Mouse (Mus musculus): Measurements from ENCODE around the gene Rflna. TPM values are rescaled to one million over a fixed set of nuclear protein-coding genes. Genes with fewer than 3 reads are reported as not detected.

The Rflna gene
- polyA plus RNA-seq, 1 experiment, result 4.5 TPM

- Histone ChIP-seq H3K36me3 (ENCODE audit: control insufficient read depth, insufficient read depth, low read length) (no peaks in the 10 kb centered on the region), H3K27ac (ENCODE audit: control insufficient read depth, insufficient read depth, low read length) (no peak overlapping the region), H3K4me3 (ENCODE audit: control insufficient read depth, insufficient read depth, low read length) (no peak overlapping the region), H3K27me3 (ENCODE audit: control insufficient read depth, insufficient read depth, low read length) (no peaks in the 10 kb centered on the region), H3K4me1 (replicated peaks; ENCODE audit: control insufficient read depth, insufficient read depth, low read length) (no peaks in the 10 kb centered on the region)
- 98% methylated on average over 5 of the region's 5 CpGs for WGBS
- no peak for DNase-seq
- TF ChIP-seq POLR2A (IDR thresholded peaks at IDR 0.05; ENCODE audit: control insufficient read depth, extremely low read depth, insufficient read depth, low read length, poor library complexity) (no peak), CTCF (IDR thresholded peaks at IDR 0.05; ENCODE audit: borderline replicate concordance, control insufficient read depth, extremely low read depth, insufficient read depth, low read length, poor library complexity) (no peak)
Observed at GRCm38 (mm10) chr5:124986656-124987055, 16.4 kb upstream of the Rflna start.

DNA sequence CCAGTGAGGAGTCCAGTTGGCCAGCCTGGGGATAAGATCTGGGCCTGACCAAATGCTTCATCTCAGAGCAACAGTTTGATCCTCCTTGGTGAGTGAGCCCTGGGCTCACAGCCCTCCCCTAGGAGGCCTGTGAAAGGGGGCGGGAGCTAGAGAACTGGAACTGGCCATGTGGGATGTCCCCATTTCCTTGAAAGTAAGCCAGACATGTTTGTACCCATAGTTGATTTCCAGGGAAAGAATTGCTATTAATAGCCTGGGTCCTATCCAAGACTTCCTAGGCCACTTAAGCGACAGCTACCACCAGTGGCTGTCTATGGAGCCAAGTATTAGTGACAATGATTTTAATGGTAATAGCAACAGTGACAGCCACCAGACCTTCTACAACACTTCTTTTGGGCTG lies 13.3 kb upstream of the Rflna start:
- TF ChIP-seq POLR2A (IDR thresholded peaks at IDR 0.05; ENCODE audit: control insufficient read depth, extremely low read depth, insufficient read depth, low read length, poor library complexity), result no peak
- no peak for TF ChIP-seq CTCF (IDR thresholded peaks at IDR 0.05; ENCODE audit: borderline replicate concordance, control insufficient read depth, extremely low read depth, insufficient read depth, low read length, poor library complexity)
- no peaks in the 10 kb centered on the region for H3K36me3 ChIP-seq (ENCODE audit: control insufficient read depth, insufficient read depth, low read length)
- WGBS, result 98% methylated on average over 2 of the region's 2 CpGs
- H3K4me3 ChIP-seq (ENCODE audit: control insufficient read depth, insufficient read depth, low read length), result no peak overlapping the region
- H3K4me1 ChIP-seq (replicated peaks; ENCODE audit: control insufficient read depth, insufficient read depth, low read length), result 0 out of 2 replicates have a peak, but pooled peaks cover 3% of the 10 kb centered on the region
- no peaks in the 10 kb centered on the region for H3K27me3 ChIP-seq (ENCODE audit: control insufficient read depth, insufficient read depth, low read length)
- no peak overlapping the region for H3K27ac ChIP-seq (ENCODE audit: control insufficient read depth, insufficient read depth, low read length)
- no peak for DNase-seq

- TF ChIP-seq CTCF (IDR thresholded peaks at IDR 0.05; ENCODE audit: borderline replicate concordance, control insufficient read depth, extremely low read depth, insufficient read depth, low read length, poor library complexity) (no peak), POLR2A (IDR thresholded peaks at IDR 0.05; ENCODE audit: control insufficient read depth, extremely low read depth, insufficient read depth, low read length, poor library complexity) (no peak)
- 92% methylated on average over 8 of the region's 8 CpGs for WGBS
- Histone ChIP-seq H3K4me1 (replicated peaks; ENCODE audit: control insufficient read depth, insufficient read depth, low read length) (peaks cover 6% of the 10 kb centered on the region; the same call in 1 of the 2 replicates), H3K4me3 (ENCODE audit: control insufficient read depth, insufficient read depth, low read length) (no peak overlapping the region), H3K27ac (ENCODE audit: control insufficient read depth, insufficient read depth, low read length) (no peak overlapping the region), H3K36me3 (ENCODE audit: control insufficient read depth, insufficient read depth, low read length) (no peaks in the 10 kb centered on the region), H3K27me3 (ENCODE audit: control insufficient read depth, insufficient read depth, low read length) (no peaks in the 10 kb centered on the region)
- no peak for DNase-seq
Observed at GRCm38 (mm10) chr5:124992323-124992722, 10.7 kb upstream of the Rflna start.

- Histone ChIP-seq H3K4me3 (ENCODE audit: control insufficient read depth, insufficient read depth, low read length) (no peak overlapping the region), H3K27ac (ENCODE audit: control insufficient read depth, insufficient read depth, low read length) (no peak overlapping the region), H3K27me3 (ENCODE audit: control insufficient read depth, insufficient read depth, low read length) (no peaks in the 10 kb centered on the region), H3K4me1 (replicated peaks; ENCODE audit: control insufficient read depth, insufficient read depth, low read length) (peaks cover 6% of the 10 kb centered on the region; the same call in 1 of the 2 replicates), H3K36me3 (ENCODE audit: control insufficient read depth, insufficient read depth, low read length) (no peaks in the 10 kb centered on the region)
- no peak for DNase-seq
- 23% methylated on average over 11 of the region's 11 CpGs for WGBS
- no peak for TF ChIP-seq POLR2A (IDR thresholded peaks at IDR 0.05; ENCODE audit: control insufficient read depth, extremely low read depth, insufficient read depth, low read length, poor library complexity)
- TF ChIP-seq CTCF (IDR thresholded peaks at IDR 0.05; ENCODE audit: borderline replicate concordance, control insufficient read depth, extremely low read depth, insufficient read depth, low read length, poor library complexity), result no peak
Observed at GRCm38 (mm10) chr5:124992891-124993290, 10.1 kb upstream of the Rflna start.

- 12% methylated on average over 6 of the region's 6 CpGs for WGBS
- TF ChIP-seq CTCF (IDR thresholded peaks at IDR 0.05; ENCODE audit: borderline replicate concordance, control insufficient read depth, extremely low read depth, insufficient read depth, low read length, poor library complexity) (no peak), POLR2A (IDR thresholded peaks at IDR 0.05; ENCODE audit: control insufficient read depth, extremely low read depth, insufficient read depth, low read length, poor library complexity) (no peak)
- no peak for DNase-seq
- H3K4me1 ChIP-seq (replicated peaks; ENCODE audit: control insufficient read depth, insufficient read depth, low read length), result peaks cover 6% of the 10 kb centered on the region; the same call in 1 of the 2 replicates
- H3K4me3 ChIP-seq (ENCODE audit: control insufficient read depth, insufficient read depth, low read length), result no peak overlapping the region
- H3K27me3 ChIP-seq (ENCODE audit: control insufficient read depth, insufficient read depth, low read length), result no peaks in the 10 kb centered on the region
- no peaks in the 10 kb centered on the region for H3K36me3 ChIP-seq (ENCODE audit: control insufficient read depth, insufficient read depth, low read length)
- no peak overlapping the region for H3K27ac ChIP-seq (ENCODE audit: control insufficient read depth, insufficient read depth, low read length)
Observed at GRCm38 (mm10) chr5:124996816-124997215, 6.2 kb upstream of the Rflna start.

DNA sequence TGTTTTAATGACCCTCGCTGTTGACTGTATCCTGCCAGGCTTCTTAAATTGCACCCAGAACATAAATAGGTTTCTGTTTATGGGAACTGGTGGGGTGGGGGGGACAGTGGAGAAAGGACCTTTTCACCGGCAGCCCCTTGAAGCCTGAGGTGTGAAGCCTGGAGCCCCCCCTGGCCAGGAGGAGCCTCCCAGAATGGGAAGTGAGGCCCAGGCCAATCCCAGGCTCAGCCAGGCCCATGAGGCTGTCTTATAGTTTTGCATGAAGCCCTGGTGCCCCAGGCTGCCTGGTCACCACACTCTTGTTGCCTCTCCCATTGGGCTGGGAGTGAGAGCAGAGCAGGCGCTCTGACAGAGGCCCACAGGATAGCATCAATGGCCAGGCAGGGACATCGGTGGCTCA lies 5.1 kb upstream of the Rflna start:
- H3K27ac ChIP-seq (ENCODE audit: control insufficient read depth, insufficient read depth, low read length), result no peak overlapping the region
- DNase-seq, result no peak
- no peaks in the 10 kb centered on the region for H3K27me3 ChIP-seq (ENCODE audit: control insufficient read depth, insufficient read depth, low read length)
- H3K36me3 ChIP-seq (ENCODE audit: control insufficient read depth, insufficient read depth, low read length), result no peaks in the 10 kb centered on the region
- H3K4me1 ChIP-seq (replicated peaks; ENCODE audit: control insufficient read depth, insufficient read depth, low read length), result peaks cover 4% of the 10 kb centered on the region; the same call in 1 of the 2 replicates
- TF ChIP-seq CTCF (IDR thresholded peaks at IDR 0.05; ENCODE audit: borderline replicate concordance, control insufficient read depth, extremely low read depth, insufficient read depth, low read length, poor library complexity) (no peak), POLR2A (IDR thresholded peaks at IDR 0.05; ENCODE audit: control insufficient read depth, extremely low read depth, insufficient read depth, low read length, poor library complexity) (no peak)
- WGBS, result over 99% methylated on average over 4 of the region's 4 CpGs
- no peak overlapping the region for H3K4me3 ChIP-seq (ENCODE audit: control insufficient read depth, insufficient read depth, low read length)

GRCm38 (mm10) chr5:125000756-125001250 lies 2.2 kb upstream of the Rflna start:
- Histone ChIP-seq H3K27ac (ENCODE audit: control insufficient read depth, insufficient read depth, low read length) (no peak overlapping the region), H3K4me1 (replicated peaks; ENCODE audit: control insufficient read depth, insufficient read depth, low read length) (peaks cover 3% of the 10 kb centered on the region; the same call in 1 of the 2 replicates), H3K36me3 (ENCODE audit: control insufficient read depth, insufficient read depth, low read length) (no peaks in the 10 kb centered on the region), H3K27me3 (ENCODE audit: control insufficient read depth, insufficient read depth, low read length) (no peaks in the 10 kb centered on the region; the same call in 1 of the 2 replicates), H3K4me3 (ENCODE audit: control insufficient read depth, insufficient read depth, low read length) (no peak overlapping the region)
- TF ChIP-seq POLR2A (IDR thresholded peaks at IDR 0.05; ENCODE audit: control insufficient read depth, extremely low read depth, insufficient read depth, low read length, poor library complexity), result no peak
- no peak for TF ChIP-seq CTCF (IDR thresholded peaks at IDR 0.05; ENCODE audit: borderline replicate concordance, control insufficient read depth, extremely low read depth, insufficient read depth, low read length, poor library complexity)
- 97% methylated on average over 10 of the region's 10 CpGs for WGBS
- DNase-seq, result no peak

Data from thymus, adult 2 months (tissue).